Mouse (Mus musculus) intestine, postnatal 0 days (tissue): ENCODE results near the gene Clec18a. TPM values are rescaled to one million over a fixed set of nuclear protein-coding genes. Genes with fewer than 3 reads are reported as not detected.

Experiments used
- ATAC-seq: fragments of 200-750 bp; cut with Nextera tagmentation; 2 replicates; pipeline ENCODE4 v1.8.0; 2017; ENCODE audit warnings: mild to moderate bottlenecking, moderate TSS enrichment, moderate library complexity
- H3K27ac ChIP-seq: fragments of 300-500 bp; sonication (generic); 2 replicates; pipeline ENCODE4 v1.5.1; 2014; ENCODE audit warnings: mild to moderate bottlenecking, low read depth, low read length, moderate library complexity
- H3K27me3 ChIP-seq: fragments of 300-500 bp; sonication (generic); replicated peaks from 2 replicates; pipeline ENCODE4 v1.6.1; 2014; ENCODE audit warnings: low read length, mixed read lengths; ENCODE audit not compliant: control insufficient read depth, insufficient read depth
- H3K36me3 ChIP-seq: fragments of 300-500 bp; sonication (generic); 2 replicates; pipeline ENCODE4 v1.6.1; 2014; ENCODE audit warnings: mild to moderate bottlenecking, moderate library complexity; ENCODE audit not compliant: control insufficient read depth, insufficient read depth
- H3K4me1 ChIP-seq: fragments of 300-500 bp; sonication (generic); replicated peaks from 2 replicates; pipeline ENCODE4 v1.6.1; 2014; ENCODE audit warnings: antibody characterized with exemption, low read length, mixed read lengths; ENCODE audit not compliant: control insufficient read depth, insufficient read depth
- H3K4me2 ChIP-seq: fragments of 300-500 bp; sonication (generic); replicated peaks from 2 replicates; pipeline ENCODE4 v1.6.1; 2014; ENCODE audit warnings: low read depth, mild to moderate bottlenecking, moderate library complexity
- H3K4me3 ChIP-seq: fragments of 300-500 bp; sonication (generic); 2 replicates; pipeline ENCODE4 v1.5.1; 2014; ENCODE audit warnings: low read depth, low read length
- H3K9ac ChIP-seq: fragments of 300-500 bp; sonication (generic); 2 replicates; pipeline ENCODE4 v1.6.1; 2014; ENCODE audit warnings: mild to moderate bottlenecking, low read depth, low read length
- H3K9me3 ChIP-seq: fragments of 300-500 bp; sonication (generic); 2 replicates; pipeline ENCODE4 v1.6.1; 2016; ENCODE audit warnings: mixed run types; ENCODE audit not compliant: control insufficient read depth
- CTCF ChIP-seq: sonication (generic); IDR thresholded peaks from 2 replicates; pipeline ENCODE4 v1.5.1; 2016; ENCODE audit warnings: low read depth, mild to moderate bottlenecking, control low read depth, antibody characterized with exemption, moderate library complexity
- WGBS: fragments of 180-500 bp; shearing (Covaris S2); extraction: QIAGEN DNeasy Blood & Tissue Kit; methylation state at CpG from one replicate; pipeline ENCODE4 v1.1.7; 2014; 5-methylcytosine and 5-hydroxymethylcytosine counted together
- polyA plus RNA-seq: library from polyadenylated mRNA; unstranded; fragments of >200 nt; fragmentation: Nextera tagmentation; extraction: Ambion mirVana; gene quantifications from 2 replicates; pipeline ENCODE4 v1.2.1, GENCODE M21; 2015

Clec18a gene
- polyA plus RNA-seq, 1 experiment from 2014 or later, result not detected

- no peak for ATAC-seq
These were observed 30.5 kb downstream of the Clec18a start for GRCm38 (mm10) chr8:111061688-111062071.

GRCm38 (mm10) chr8:111058946-111059572 lies 33.2 kb downstream of the Clec18a start:
- no peaks in the 10 kb centered on the region for H3K27me3 ChIP-seq
- H3K36me3 ChIP-seq, result peaks cover 18% of the 10 kb centered on the region
- no peak overlapping the region for H3K4me3 ChIP-seq
- H3K4me1 ChIP-seq, result peaks cover 6% of the 10 kb centered on the region; the same call in 1 of the 2 replicates
- H3K27ac ChIP-seq, result no peak overlapping the region
- WGBS, result 48% methylated on average over 2 of the region's 2 CpGs
- H3K4me2 ChIP-seq, result no peak overlapping the region
- H3K9ac ChIP-seq, result no peak overlapping the region
- no peaks in the 10 kb centered on the region for H3K9me3 ChIP-seq
- TF ChIP-seq CTCF, result no peak
- ATAC-seq, result no peak

More at GRCm38 (mm10) chr8:111061688-111062071, 30.5 kb downstream of the Clec18a start:
- Histone ChIP-seq H3K9ac (peak overlapping the region; percentile 35), H3K27ac (no peak overlapping the region), H3K4me2 (peak overlapping the region; percentile 86), H3K36me3 (no peaks in the 10 kb centered on the region; the same call in 1 of the 2 replicates), H3K4me3 (peak overlapping the region; percentile 66), H3K4me1 (peaks cover 6% of the 10 kb centered on the region; the same call in 1 of the 2 replicates), H3K27me3 (no peaks in the 10 kb centered on the region), H3K9me3 (no peaks in the 10 kb centered on the region)
- no peak for TF ChIP-seq CTCF
- WGBS, result 2% methylated on average over 14 of the region's 14 CpGs

- H3K4me2 ChIP-seq, result peak overlapping the region; percentile 91
- H3K4me3 ChIP-seq, result peak overlapping the region; percentile 91
- peak overlapping the region; percentile 73 for H3K27ac ChIP-seq
- ATAC-seq, result peak; percentile 67
- WGBS, result under 1% methylated on average over 54 of the region's 63 CpGs
- no peaks in the 10 kb centered on the region for H3K27me3 ChIP-seq
- peak overlapping the region; percentile 75 for H3K9ac ChIP-seq
- peaks cover 6% of the 10 kb centered on the region; the same call in 1 of the 2 replicates for H3K4me1 ChIP-seq
- TF ChIP-seq CTCF, result no peak
- H3K9me3 ChIP-seq, result no peaks in the 10 kb centered on the region
- H3K36me3 ChIP-seq, result peaks cover 40% of the 10 kb centered on the region
These were observed 35.4 kb downstream of the Clec18a start for GRCm38 (mm10) chr8:111056691-111057293.

- H3K9me3 ChIP-seq, result no peaks in the 10 kb centered on the region
- WGBS, result under 1% methylated on average over 63 of the region's 68 CpGs
- TF ChIP-seq CTCF, result peak; percentile 98
- H3K4me1 ChIP-seq, result peaks cover 6% of the 10 kb centered on the region; the same call in 1 of the 2 replicates
- no peaks in the 10 kb centered on the region for H3K27me3 ChIP-seq
- H3K4me3 ChIP-seq, result peak within 1 kb of the TSS; percentile 91
- H3K27ac ChIP-seq, result peak within 1 kb of the TSS; percentile 73
- peak within 1 kb of the TSS; percentile 75 for H3K9ac ChIP-seq
- H3K4me2 ChIP-seq, result peak within 1 kb of the TSS; percentile 91
- H3K36me3 ChIP-seq, result peaks cover 45% of the 10 kb centered on the region
- ATAC-seq, result peak; percentile 91
These were observed 36.0 kb downstream of the Clec18a start, which contains the start of gene Exosc6 for GRCm38 (mm10) chr8:111056158-111056663. Exosc6 (plus strand) TSS chr8:111056339.

- H3K36me3 ChIP-seq, result peaks cover 50% of the 10 kb centered on the region
- H3K4me3 ChIP-seq, result no peak overlapping the region; the same call in 1 of the 2 replicates
- no peak for ATAC-seq
- H3K27ac ChIP-seq, result no peak overlapping the region
- no peaks in the 10 kb centered on the region for H3K27me3 ChIP-seq
- WGBS, result 61% methylated on average over 2 of the region's 2 CpGs
- H3K4me1 ChIP-seq, result 0 out of 2 replicates have a peak, but pooled peaks cover under 1% of the 10 kb centered on the region
- no peak overlapping the region for H3K9ac ChIP-seq
- H3K4me2 ChIP-seq, result no peak overlapping the region
- no peak for TF ChIP-seq CTCF
- no peaks in the 10 kb centered on the region for H3K9me3 ChIP-seq
These were observed 36.6 kb downstream of the Clec18a start for GRCm38 (mm10) chr8:111055661-111056060.

- H3K4me2 ChIP-seq, result no peak overlapping the region
- ATAC-seq, result no peak
- H3K9me3 ChIP-seq, result no peaks in the 10 kb centered on the region
- peaks cover 55% of the 10 kb centered on the region for H3K36me3 ChIP-seq
- TF ChIP-seq CTCF, result no peak
- H3K27ac ChIP-seq, result no peak overlapping the region
- H3K9ac ChIP-seq, result no peak overlapping the region
- H3K4me3 ChIP-seq, result no peak overlapping the region
- H3K4me1 ChIP-seq, result no peaks in the 10 kb centered on the region
- WGBS, result 89% methylated on average over 17 of the region's 17 CpGs
- H3K27me3 ChIP-seq, result no peaks in the 10 kb centered on the region
These were observed 37.1 kb downstream of the Clec18a start for GRCm38 (mm10) chr8:111055031-111055634.
